Mouse (Mus musculus): Measurements from ENCODE around the gene Foxp4.
"Not testable (repeated sequence)": the region's sequence is repeated elsewhere in the genome, so short reads cannot be mapped to it uniquely, and the experiment has no call there.

The Foxp4 gene

DNA sequence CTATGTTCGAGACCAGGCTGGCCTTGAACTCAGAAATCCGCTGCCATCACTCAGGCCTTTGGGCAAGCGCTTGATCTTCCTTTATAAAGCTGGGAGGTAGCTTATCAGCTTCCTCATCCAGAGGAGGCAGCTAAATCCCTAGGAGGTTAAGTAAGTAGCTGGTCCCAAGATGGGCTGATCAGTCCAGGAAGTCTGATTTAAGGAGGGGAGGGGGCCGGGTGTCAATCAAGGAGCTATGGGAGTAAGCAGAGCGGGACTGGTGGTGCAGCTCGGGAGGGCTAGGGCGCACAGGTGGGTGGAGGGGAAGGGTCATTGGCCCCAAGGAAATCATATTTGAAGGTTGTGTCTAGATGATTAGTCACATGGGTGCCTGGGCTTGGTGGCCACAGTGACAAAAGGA lies 35.8 kb downstream of the Foxp4 start:
- DNase-seq = no peak

- peak; percentile 74 for DNase-seq
These were observed 36.3 kb downstream of the Foxp4 start for GRCm38 (mm10) chr17:47888155-47888455.

GRCm38 (mm10) chr17:47887381-47888154 lies 36.9 kb downstream of the Foxp4 start:
- peak; percentile 73 for DNase-seq

DNA sequence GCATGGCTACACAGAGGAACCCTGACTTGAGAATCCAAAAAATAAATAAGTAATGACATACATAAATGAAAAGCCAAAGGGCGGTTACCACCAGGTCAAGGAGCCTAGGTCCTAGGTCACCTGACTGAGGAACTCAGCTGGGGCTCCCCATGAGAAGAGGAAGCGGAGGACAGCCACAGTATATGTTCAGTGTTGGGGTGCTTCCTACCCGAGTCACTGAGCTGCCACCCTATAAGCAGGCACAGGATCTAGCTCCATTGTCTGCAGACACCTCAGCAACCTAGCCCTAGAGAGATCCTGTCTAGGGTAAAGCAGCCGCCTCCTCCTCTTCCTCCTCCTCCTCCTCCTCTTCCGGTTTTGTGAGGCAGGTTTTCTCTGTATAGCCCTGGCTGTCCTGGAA lies 41.3 kb downstream of the Foxp4 start:
- peak; percentile 56 for DNase-seq

GRCm38 (mm10) chr17:47881330-47881729 lies 43.1 kb downstream of the Foxp4 start:
- no peak for DNase-seq

DNA sequence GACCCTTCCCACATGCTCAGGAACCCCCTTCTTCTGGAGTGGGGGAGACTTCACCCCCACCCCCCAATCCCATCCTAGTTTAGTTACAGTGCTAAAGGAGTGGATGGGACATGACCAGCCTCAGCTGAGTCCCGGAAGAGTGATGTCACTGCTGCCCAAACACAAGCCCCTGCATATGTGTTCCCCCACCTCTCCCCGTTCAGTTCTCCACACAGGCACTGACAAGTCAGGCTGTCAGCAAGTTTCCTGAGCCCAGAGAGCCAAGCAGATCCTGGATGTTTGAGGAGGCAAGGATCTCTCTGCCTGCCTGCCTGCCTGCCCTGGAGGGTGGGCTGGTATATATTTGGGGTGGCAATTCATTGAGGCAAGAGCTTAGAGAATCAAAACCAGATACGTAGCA lies 45.2 kb downstream of the Foxp4 start:
- DNase-seq = no peak

DNA sequence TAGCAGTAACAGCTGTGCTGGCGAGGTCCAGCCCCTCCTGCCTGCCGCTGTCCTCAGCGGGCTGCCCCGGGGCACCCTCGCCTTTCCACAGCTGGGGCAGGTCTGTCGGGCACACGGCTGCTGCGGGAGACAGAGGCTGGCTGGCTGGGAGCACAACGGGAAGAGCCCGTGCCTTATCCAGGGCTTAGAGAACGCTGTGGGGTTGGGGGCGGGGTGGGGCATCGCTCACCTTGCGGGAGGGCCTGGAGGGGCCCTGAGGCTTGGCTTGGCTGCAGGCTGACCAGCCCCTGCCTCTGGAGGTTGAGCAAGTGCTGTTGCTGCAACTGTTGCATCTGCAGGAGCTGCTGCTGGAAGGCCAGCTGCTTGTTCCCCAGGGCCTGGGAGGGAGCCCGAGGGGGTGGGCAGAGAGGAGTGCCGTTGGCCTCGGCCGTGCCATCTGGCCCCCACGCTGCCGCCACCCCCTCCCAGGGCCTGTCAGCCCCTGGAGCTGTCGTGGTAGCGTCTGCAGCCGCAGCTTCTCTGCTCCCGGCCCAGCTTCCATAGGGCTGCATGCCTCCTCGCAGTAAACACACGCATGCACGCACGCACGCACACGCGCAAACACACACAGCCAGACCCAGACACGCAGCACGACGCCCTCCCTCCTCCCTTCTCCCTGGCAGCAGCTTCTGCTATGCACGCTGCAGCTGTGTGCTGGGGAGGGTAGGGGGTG lies 45.9 kb downstream of the Foxp4 start:
- no peak for DNase-seq

DNA sequence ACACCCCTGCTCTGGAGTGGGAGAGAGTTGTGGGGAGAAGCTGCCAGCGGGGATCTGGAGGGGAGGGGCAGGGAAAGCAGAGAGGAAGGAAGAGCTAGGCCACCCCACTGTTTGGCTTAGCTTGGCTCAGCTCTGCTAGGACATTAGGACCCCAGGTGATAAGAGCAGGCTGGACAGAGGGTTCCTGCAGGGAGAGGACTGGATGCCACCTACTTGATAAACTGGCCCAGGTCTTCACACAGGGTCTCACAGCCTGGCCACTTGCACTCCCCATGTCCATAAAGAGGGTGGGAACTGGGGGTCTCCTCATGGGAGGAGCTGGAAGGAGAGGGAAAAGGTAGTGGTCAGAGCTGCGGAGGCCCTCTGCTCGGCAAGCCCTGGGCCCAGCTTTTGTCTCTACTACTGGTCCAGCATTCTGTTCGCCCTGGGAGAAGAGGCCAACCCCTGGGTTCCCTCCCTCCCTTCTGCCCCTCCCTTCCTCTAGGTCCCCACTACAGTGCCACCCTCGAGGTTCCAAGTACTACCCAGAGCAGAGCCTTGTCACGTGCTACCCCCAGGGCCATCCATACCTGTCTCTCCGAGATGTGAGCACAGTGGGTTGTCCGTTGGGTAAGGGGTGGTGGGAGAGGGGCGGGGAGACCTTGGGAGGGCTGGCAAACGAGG lies 46.6 kb downstream of the Foxp4 start:
- no peak for DNase-seq

GRCm38 (mm10) chr17:47876776-47877714 lies 47.4 kb downstream of the Foxp4 start:
- DNase-seq = no peak

- peak; percentile 91 for DNase-seq
These were observed 51.1 kb downstream of the Foxp4 start for GRCm38 (mm10) chr17:47873341-47873791.

DNA sequence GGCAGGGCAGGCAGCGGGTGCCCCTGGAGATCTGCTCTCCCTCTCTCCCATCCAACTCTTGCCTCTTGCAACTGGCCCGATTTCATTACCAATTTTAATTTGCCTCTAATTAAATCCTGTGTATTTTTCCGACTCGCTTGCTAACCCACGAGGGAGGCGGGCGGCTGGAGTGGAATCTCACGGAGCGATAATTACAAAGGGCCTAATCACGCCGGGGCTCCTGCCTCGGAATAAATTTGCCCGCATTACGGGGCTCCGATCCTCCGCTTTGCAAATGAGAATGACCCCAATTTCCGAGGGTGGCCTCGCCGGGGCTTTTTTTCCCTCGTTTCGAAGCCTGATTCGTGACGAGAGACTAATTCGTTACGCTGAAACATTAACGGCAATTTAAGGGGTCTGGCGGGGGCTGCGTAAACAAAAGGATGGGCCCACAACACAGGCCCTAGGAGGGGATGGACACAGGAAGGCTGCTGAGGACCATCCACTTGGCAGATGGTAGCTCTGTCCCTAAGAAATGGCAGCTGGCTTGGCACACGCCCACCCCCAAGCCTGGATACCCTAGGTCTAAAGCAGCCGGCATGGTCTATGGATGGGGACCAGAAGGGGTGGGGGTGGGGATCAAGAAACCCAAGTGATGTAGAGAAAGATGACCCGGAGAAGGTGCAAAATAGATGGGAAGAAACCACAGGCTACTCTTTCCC lies 52.0 kb downstream of the Foxp4 start:
- no peak for DNase-seq

- DNase-seq = no peak
These were observed 54.6 kb downstream of the Foxp4 start for GRCm38 (mm10) chr17:47869874-47870273.

DNA sequence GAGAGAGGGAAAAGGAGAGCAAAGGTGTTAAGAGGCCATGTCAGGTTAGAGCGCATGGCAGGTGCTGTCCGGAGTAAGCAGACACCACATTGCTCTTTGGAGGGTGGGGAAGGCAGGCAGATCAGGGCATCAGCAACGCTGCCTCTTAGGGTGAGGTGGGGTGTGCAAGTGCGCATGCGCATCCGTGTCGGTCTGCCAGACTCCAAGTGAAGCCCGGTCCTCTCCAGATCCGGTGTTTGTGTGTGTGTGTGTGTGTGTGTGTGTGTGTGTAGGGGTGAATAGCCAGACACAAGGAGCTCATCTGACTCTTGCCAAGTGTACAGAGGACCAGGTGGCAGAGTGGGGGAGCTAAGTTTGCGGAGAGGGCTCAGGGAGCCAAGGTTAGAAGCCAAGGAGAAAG lies 58.4 kb downstream of the Foxp4 start:
- no peak for DNase-seq

DNA sequence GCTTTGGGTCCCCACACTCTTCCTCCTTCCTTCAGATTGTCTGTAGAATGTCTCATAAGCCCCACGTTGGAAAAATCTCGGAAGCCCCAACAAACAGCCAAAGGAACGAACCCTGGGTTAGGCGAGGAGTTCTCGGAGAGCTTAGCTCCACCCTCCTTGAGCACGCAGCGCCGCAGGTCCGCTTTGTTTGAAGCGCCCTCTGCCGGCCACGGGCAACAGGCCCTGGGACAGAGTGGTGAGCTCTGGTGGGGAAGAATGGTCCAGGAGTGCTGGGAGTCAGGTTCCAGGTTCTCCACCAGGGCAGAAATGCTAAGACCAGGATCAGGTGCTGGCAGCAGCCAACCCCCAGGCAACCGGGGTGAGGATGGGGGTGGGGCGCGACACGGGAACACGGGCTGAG lies 59.9 kb downstream of the Foxp4 start:
- peak; percentile 90 for DNase-seq

DNA sequence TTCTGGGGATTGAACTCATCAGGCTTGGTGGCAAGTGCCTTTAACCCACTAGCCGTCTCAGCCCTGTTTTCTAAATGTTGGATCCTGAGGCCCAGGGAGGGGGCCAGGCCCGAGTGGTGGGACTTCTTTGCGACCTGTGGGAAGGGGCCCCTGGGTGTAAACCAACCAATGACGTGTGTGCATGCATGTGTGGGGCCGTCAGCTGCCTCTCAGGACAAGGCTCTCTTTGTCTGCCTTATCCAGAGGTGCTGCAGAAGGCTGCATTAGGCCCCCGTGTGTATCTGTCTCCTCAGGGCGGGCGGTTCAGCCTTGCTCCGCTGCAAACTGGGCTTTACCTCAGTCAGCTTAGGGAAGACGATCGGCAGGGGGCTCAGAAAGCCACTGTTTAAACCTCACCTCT lies 61.0 kb downstream of the Foxp4 start:
- DNase-seq = no peak

DNA sequence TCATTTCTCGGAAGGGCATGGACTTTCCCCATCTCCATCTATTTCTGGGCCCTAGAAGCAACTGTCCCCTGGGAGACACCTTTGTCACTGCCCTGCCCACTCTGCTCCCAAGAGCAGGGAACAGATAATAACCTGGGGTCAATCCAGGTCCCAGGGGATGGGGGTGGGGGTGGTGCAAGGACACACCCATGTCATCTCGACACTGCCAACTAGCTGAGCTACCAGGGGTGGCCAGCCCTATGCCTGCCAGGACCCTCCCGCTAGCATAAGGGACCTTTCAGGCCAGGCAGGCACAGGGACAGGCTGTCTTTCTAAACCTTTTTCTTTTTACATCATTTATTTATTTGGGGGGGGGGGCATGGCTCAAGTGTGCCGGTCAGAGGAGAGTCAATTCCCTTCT lies 61.4 kb downstream of the Foxp4 start:
- DNase-seq = no peak

DNA sequence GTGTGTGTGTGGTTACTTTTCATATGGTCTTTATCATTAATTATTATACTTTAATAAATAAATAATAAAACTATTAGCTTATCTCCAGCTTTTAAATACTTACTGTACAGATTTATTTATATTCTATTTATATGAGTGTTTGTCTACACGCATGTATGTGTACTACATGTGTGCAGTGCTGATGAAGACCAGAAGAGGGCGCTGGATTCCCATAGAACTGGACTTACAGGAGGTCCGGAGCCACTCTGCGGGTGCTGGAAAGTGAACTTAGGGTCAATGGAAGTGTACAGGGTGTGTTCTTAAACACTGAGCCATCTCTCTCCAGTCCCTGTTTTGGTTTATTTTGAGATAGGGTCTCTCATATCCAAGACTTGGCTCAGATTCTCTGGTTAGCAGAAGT lies 68.9 kb downstream of the Foxp4 start:
- DNase-seq = no peak

DNA sequence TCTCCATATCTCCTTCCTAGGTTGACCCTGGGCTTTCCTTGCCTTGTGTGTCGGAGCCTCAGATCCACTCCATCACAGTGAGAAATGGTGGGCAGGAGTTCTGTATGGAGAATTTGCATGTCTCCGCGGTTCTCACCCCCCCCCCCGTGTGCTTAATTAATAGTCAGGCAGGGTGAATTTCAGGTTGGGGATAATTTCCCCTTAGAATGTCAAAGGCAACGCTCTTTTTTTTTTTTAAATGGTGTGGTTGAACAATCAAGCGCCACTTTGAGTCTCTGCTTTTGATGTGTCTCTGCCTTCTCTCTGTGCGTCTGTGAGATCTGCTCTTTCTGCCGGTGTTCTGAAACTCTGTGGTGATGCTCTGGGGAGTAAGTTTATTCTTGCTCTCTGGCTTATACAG lies 69.5 kb downstream of the Foxp4 start:
- DNase-seq = no peak

- DNase-seq = no peak
These were observed 70.7 kb downstream of the Foxp4 start for GRCm38 (mm10) chr17:47853760-47854159.

GRCm38 (mm10) chr17:47853336-47853735 lies 71.1 kb downstream of the Foxp4 start:
- no peak for DNase-seq

DNA sequence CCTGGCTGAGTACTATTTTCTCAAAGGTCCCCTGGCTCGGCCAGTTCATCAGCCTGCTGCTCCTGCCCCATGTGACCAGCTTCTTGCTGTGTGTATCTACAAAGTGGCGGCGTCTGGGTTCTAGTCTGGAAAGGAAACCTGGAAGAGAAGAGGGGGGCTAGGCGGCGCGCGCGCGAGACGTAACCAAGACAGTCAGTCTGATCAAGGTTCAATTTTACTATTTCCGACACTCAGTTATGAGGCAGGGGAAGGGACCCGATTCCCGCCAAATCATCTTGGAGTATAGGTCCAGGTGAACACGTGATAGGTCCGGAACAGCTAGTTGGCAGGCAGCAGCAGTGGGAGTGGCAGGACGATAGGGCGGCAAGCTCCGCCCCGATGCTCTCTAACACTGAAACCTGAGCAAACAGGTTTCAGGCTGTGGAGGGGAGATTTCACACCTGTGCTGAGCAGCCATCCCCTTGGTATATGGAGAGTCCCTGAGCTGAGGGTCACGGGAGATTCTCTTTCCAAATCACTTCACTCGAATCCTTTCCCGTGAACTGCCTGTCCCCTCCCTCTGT lies 72.6 kb downstream of the Foxp4 start:
- DNase-seq = not testable (repeated sequence)
